23 mouse cellular contexts compared by ENCODE assay signal in genomic region chr7:95354991-95355390, GRCm38 (mm10).
DNase-seq lines count a peak whose midpoint lies in the region; ATAC-seq and TF ChIP-seq lines count a peak whose summit lies in the region.
"Had no signal": no experiment of that assay in that cellular context is flagged by ENCODE, and none has a peak within 500 bp of the region (broad histone marks: within the 10 kb centered on the region; RNA-seq: fewer than 3 reads in every experiment).

No protein-coding gene starts in this region.

- H3K36me3 ChIP-seq in hindbrain, embryonic 12.5 days, result no peaks in the 10 kb centered on the region
- H3K36me3 ChIP-seq in hindbrain, embryonic 13.5 days, result no peaks in the 10 kb centered on the region
- H3K36me3 ChIP-seq in neural tube, embryonic 11.5 days (ENCODE audit: control insufficient read depth, insufficient read depth, low read length), result no peaks in the 10 kb centered on the region
- no peaks in the 10 kb centered on the region for H3K36me3 ChIP-seq in midbrain, postnatal 0 days (ENCODE audit: insufficient read depth, low read length)
- H3K36me3 ChIP-seq: embryonic facial prominence, embryonic 13.5 days; G1E; hindbrain, embryonic 15.5 days had no signal

- H3K4me1 ChIP-seq in hindbrain, embryonic 12.5 days, result peaks cover 6% of the 10 kb centered on the region; the same call in 1 of the 2 replicates
- peaks cover 9% of the 10 kb centered on the region; the same call in 1 of the 2 replicates for H3K4me1 ChIP-seq in hindbrain, embryonic 13.5 days (replicated peaks)
- no peaks in the 10 kb centered on the region for H3K4me1 ChIP-seq in neural tube, embryonic 11.5 days (ENCODE audit: control insufficient read depth, insufficient read depth, low read length)
- H3K4me1 ChIP-seq in midbrain, postnatal 0 days (ENCODE audit: insufficient read depth, low read length), result no peaks in the 10 kb centered on the region
- H3K4me1 ChIP-seq: hindbrain, embryonic 15.5 days had no signal

- no peaks in the 10 kb centered on the region for H3K9me3 ChIP-seq in hindbrain, embryonic 12.5 days (replicated peaks)
- no peaks in the 10 kb centered on the region for H3K9me3 ChIP-seq in hindbrain, embryonic 13.5 days
- H3K9me3 ChIP-seq in neural tube, embryonic 11.5 days (ENCODE audit: control insufficient read depth, low read length), result no peaks in the 10 kb centered on the region
- H3K9me3 ChIP-seq in midbrain, postnatal 0 days (ENCODE audit: low read length), result no peaks in the 10 kb centered on the region
- H3K9me3 ChIP-seq: embryonic facial prominence, embryonic 13.5 days; hindbrain, embryonic 15.5 days had no signal

- peak; percentile 38; the same call in 1 of the 2 replicates for ATAC-seq in hindbrain, embryonic 12.5 days (ENCODE audit: low FRiP score)
- no peak for ATAC-seq in hindbrain, embryonic 13.5 days (ENCODE audit: low FRiP score)
- peak; percentile 53; the same call in 1 of the 2 replicates for ATAC-seq in neural tube, embryonic 11.5 days (ENCODE audit: insufficient read depth, low FRiP score, low TSS enrichment)
- no peak for ATAC-seq in midbrain, postnatal 0 days (ENCODE audit: low FRiP score)
- ATAC-seq: activated CD4-positive, CD25-positive, alpha-beta regulatory T cell, adult 4 months; CD4-positive, CD25-positive, alpha-beta regulatory T cell, adult 4 months had no signal

- peak; percentile 18; the same call in 1 of the 2 replicates for TF ChIP-seq CTCF in midbrain, postnatal 0 days (IDR thresholded peaks at IDR 0.05)

- no peak overlapping the region for H3K4me2 ChIP-seq in hindbrain, embryonic 12.5 days (replicated peaks)
- H3K4me2 ChIP-seq in hindbrain, embryonic 13.5 days, result no peak overlapping the region
- H3K4me2 ChIP-seq in neural tube, embryonic 11.5 days (ENCODE audit: low read depth), result no peak overlapping the region
- no peak overlapping the region for H3K4me2 ChIP-seq in midbrain, postnatal 0 days (ENCODE audit: low read depth, low read length, poor library complexity, severe bottlenecking)
- H3K4me2 ChIP-seq: embryonic facial prominence, embryonic 13.5 days; hindbrain, embryonic 15.5 days; liver, embryonic 11.5 days had no signal

- no peak overlapping the region for H3K27ac ChIP-seq in hindbrain, embryonic 12.5 days
- no peak overlapping the region for H3K27ac ChIP-seq in hindbrain, embryonic 13.5 days
- H3K27ac ChIP-seq in neural tube, embryonic 11.5 days (ENCODE audit: low read depth, low read length), result no peak overlapping the region
- no peak overlapping the region for H3K27ac ChIP-seq in midbrain, postnatal 0 days (ENCODE audit: low read depth, low read length)
- H3K27ac ChIP-seq: embryonic facial prominence, embryonic 13.5 days; hindbrain, embryonic 15.5 days; kidney, postnatal 0 days had no signal

- H3K9ac ChIP-seq in hindbrain, embryonic 12.5 days, result no peak overlapping the region
- no peak overlapping the region for H3K9ac ChIP-seq in hindbrain, embryonic 13.5 days
- no peak overlapping the region for H3K9ac ChIP-seq in neural tube, embryonic 11.5 days (ENCODE audit: low read length)
- H3K9ac ChIP-seq in midbrain, postnatal 0 days (replicated peaks; ENCODE audit: low read length, poor library complexity, severe bottlenecking), result no peak overlapping the region
- H3K9ac ChIP-seq: embryonic facial prominence, embryonic 13.5 days; hindbrain, embryonic 15.5 days had no signal

- DNase-seq in embryo, embryonic 10.5 days (ENCODE audit: low spot score), result peak; percentile 13
- no peak for DNase-seq in embryo, embryonic 11 days
- DNase-seq in neural tube, embryonic 11.5 days (ENCODE audit: low spot score), result no peak
- DNase-seq in neural tube, embryonic 10.5 days (ENCODE audit: extremely low spot score, low spot score), result no peak
- no peak for DNase-seq in midbrain, postnatal 0 days (ENCODE audit: low spot score)
- no peak for DNase-seq in cerebellum, adult 8-10 months
- DNase-seq: adrenal gland, postnatal 14 days; cerebellum, adult 11 months; cerebellum, postnatal 25 days; kidney, adult 18-20 months; lung, adult 18-20 months; thymus, adult 18-20 months; thymus, postnatal 4 days had no signal

- H3K27me3 ChIP-seq in hindbrain, embryonic 12.5 days, result 0 out of 2 replicates have a peak, but pooled peaks cover 2% of the 10 kb centered on the region
- H3K27me3 ChIP-seq in hindbrain, embryonic 13.5 days, result no peaks in the 10 kb centered on the region
- no peaks in the 10 kb centered on the region for H3K27me3 ChIP-seq in neural tube, embryonic 11.5 days (ENCODE audit: control insufficient read depth, insufficient read depth, low read length)
- H3K27me3 ChIP-seq in midbrain, postnatal 0 days (ENCODE audit: insufficient read depth, low read length), result 0 out of 2 replicates have a peak, but pooled peaks cover 3% of the 10 kb centered on the region
- H3K27me3 ChIP-seq: embryonic facial prominence, embryonic 13.5 days; hindbrain, embryonic 15.5 days had no signal

- WGBS in hindbrain, embryonic 12.5 days, result 61% methylated on average over 2 of the region's 2 CpGs
- WGBS in hindbrain, embryonic 13.5 days, result 72% methylated on average over 2 of the region's 2 CpGs
- 57% methylated on average over 2 of the region's 2 CpGs for WGBS in neural tube, embryonic 11.5 days
- 67% methylated on average over 2 of the region's 2 CpGs for WGBS in midbrain, postnatal 0 days

- H3K4me3 ChIP-seq in hindbrain, embryonic 12.5 days, result no peak overlapping the region
- no peak overlapping the region for H3K4me3 ChIP-seq in hindbrain, embryonic 13.5 days
- no peak overlapping the region for H3K4me3 ChIP-seq in neural tube, embryonic 11.5 days (ENCODE audit: low read depth, low read length)
- H3K4me3 ChIP-seq in midbrain, postnatal 0 days (ENCODE audit: low read depth, low read length), result no peak overlapping the region
- H3K4me3 ChIP-seq: embryonic facial prominence, embryonic 13.5 days; hindbrain, embryonic 15.5 days; myocyte had no signal

Comparison
In these comparisons a context has a peak if more than half of its experiments do, and no peak if none do; other contexts are left out.
1. ATAC-seq: peak in hindbrain, embryonic 12.5 days (single experiment) and neural tube, embryonic 11.5 days (single experiment); none in hindbrain, embryonic 13.5 days (single experiment) and midbrain, postnatal 0 days (single experiment).